Mouse (Mus musculus) olfactory bulb, adult 2 months (tissue): ENCODE results near the gene Mllt3. TPM values are rescaled to one million over a fixed set of nuclear protein-coding genes. Genes with fewer than 3 reads are reported as not detected.

ENCODE experiments used
- H3K27ac ChIP-seq: fragments of 200-500 bp; 2 replicates; pipeline ENCODE4 v1.5.1; 2012; ENCODE audit warnings: low read depth, low read length; ENCODE audit not compliant: insufficient read depth
- H3K4me1 ChIP-seq: fragments of 200-500 bp; 2 replicates; pipeline ENCODE4 v1.6.1; 2012; ENCODE audit warnings: low read length; ENCODE audit not compliant: control insufficient read depth, insufficient read depth
- H3K4me3 ChIP-seq: fragments of 200-500 bp; 2 replicates; pipeline ENCODE4 v1.5.1; 2012; ENCODE audit warnings: mild to moderate bottlenecking, low read depth, low read length, moderate library complexity; ENCODE audit not compliant: insufficient read depth
- CTCF ChIP-seq: fragments of 200-500 bp; IDR thresholded peaks from 2 replicates; pipeline ENCODE4 v1.5.1; 2012; ENCODE audit warnings: low read depth, mild to moderate bottlenecking, low read length, moderate library complexity; ENCODE audit not compliant: insufficient read depth
- POLR2A ChIP-seq: fragments of 200-500 bp; IDR thresholded peaks from 2 replicates; pipeline ENCODE4 v1.6.1; 2012; ENCODE audit warnings: mild to moderate bottlenecking, low read depth, low read length, moderate library complexity; ENCODE audit not compliant: insufficient read depth
- WGBS: fragments of 180-500 bp; shearing (Covaris S2); methylation state at CpG from one replicate; pipeline ENCODE4 v1.1.7; 2018; 5-methylcytosine and 5-hydroxymethylcytosine counted together
- polyA plus RNA-seq: library from polyadenylated mRNA; stranded (reverse); fragments of >200 nt; gene quantifications from 2 replicates; pipeline ENCODE4 v1.2.4, GENCODE M21; 2012; ENCODE audit warnings: low replicate concordance; ENCODE audit not compliant: missing spikeins, insufficient read depth, insufficient read length

Gene Mllt3
- polyA plus RNA-seq, 1 experiment = not detected

- 58% methylated on average over 3 of the region's 3 CpGs for WGBS
- H3K4me3 ChIP-seq = no peak overlapping the region
- TF ChIP-seq POLR2A (no peak), CTCF (no peak)
- H3K27ac ChIP-seq = no peak overlapping the region
- peaks cover 2% of the 10 kb centered on the region; the same call in 1 of the 2 replicates for H3K4me1 ChIP-seq
These were observed 88.8 kb downstream of the Mllt3 start for GRCm38 (mm10) chr4:87944320-87944719.

DNA sequence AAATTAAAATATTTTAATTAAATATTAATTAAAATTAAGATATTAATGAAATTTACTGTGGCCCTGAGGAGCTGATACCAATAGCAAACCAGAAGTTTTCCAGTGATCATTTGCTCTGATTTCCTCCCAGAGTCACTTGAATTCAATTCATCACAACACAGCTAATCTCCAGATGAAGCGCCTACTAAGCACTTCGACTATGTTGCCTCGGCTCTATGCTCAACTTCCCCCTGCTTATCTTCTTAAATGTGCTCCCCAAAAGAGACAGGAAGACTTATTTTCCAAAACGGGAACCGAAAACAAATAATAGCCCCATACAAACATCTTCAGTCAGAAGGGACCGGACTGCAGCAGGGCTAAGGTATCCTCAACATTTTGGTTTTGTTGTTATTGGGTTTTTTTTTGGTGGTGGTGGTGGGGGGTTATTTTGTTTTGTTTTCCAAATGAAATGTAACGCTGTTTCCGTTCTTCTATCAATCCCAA lies 90.2 kb downstream of the Mllt3 start:
- H3K27ac ChIP-seq = no peak overlapping the region
- H3K4me3 ChIP-seq = no peak overlapping the region
- TF ChIP-seq CTCF = no peak
- TF ChIP-seq POLR2A = no peak
- WGBS = 86% methylated on average over 8 of the region's 8 CpGs
- peaks cover 3% of the 10 kb centered on the region; the same call in 1 of the 2 replicates for H3K4me1 ChIP-seq

- H3K4me3 ChIP-seq = no peak overlapping the region
- 96% methylated on average over 7 of the region's 7 CpGs for WGBS
- TF ChIP-seq CTCF = no peak
- no peak for TF ChIP-seq POLR2A
- H3K27ac ChIP-seq = no peak overlapping the region
- peaks cover 6% of the 10 kb centered on the region; the same call in 1 of the 2 replicates for H3K4me1 ChIP-seq
These were observed 93.5 kb downstream of the Mllt3 start for GRCm38 (mm10) chr4:87939474-87940154.

GRCm38 (mm10) chr4:87936326-87936725 lies 96.8 kb downstream of the Mllt3 start:
- H3K27ac ChIP-seq = no peak overlapping the region
- H3K4me1 ChIP-seq = peaks cover 6% of the 10 kb centered on the region; the same call in 1 of the 2 replicates
- no peak overlapping the region for H3K4me3 ChIP-seq
- no peak for TF ChIP-seq CTCF
- no peak for TF ChIP-seq POLR2A
- WGBS = 46% methylated on average over 2 of the region's 2 CpGs

GRCm38 (mm10) chr4:87933701-87934337 lies 99.3 kb downstream of the Mllt3 start:
- WGBS = 56% methylated on average over 4 of the region's 4 CpGs
- TF ChIP-seq CTCF (no peak), POLR2A (no peak)
- H3K4me3 ChIP-seq = no peak overlapping the region
- H3K27ac ChIP-seq = no peak overlapping the region
- peaks cover 4% of the 10 kb centered on the region; the same call in 1 of the 2 replicates for H3K4me1 ChIP-seq

DNA sequence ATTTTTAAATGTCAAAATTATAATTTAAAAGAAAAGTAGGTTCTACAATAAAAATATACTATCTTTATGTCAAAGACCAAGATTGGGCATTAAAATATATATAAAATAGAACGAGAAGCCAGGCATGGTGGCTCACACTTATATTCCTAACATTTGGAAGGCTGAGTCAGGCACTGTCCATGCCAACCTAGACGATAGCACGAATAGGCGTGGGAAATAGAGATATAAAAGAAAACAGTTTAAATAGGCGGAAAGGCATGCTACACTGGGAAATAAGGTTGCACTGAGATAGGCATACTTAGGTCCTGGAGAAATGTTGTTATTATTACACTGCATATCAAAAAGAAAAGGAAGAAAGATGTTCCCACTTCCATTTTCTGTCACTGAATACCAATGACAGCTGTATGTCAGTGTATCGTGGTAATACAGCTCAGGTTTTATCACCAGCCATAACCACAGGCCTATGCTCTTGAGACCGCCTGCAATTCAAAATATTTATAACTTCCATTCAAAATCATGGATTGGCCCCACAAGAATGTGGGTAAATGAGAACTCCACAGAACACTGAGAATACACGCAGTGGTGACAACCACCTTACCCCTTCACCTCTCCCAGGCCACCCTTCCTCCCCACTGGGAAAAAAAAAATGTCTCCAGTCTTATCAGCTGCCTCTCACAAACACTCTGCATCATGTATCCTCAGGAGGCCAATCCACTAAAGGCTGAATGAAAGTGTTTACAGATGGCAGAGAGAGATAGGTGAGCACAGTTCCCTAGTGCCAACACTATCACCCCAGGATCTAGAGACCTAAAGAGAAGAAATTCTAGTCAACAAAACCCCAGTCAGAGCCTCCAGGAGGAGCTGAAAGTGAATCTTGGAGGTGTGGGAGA lies 102.6 kb downstream of the Mllt3 start:
- 91% methylated on average over 8 of the region's 8 CpGs for WGBS
- Histone ChIP-seq H3K27ac (no peak overlapping the region), H3K4me1 (peaks cover 4% of the 10 kb centered on the region; the same call in 1 of the 2 replicates), H3K4me3 (no peak overlapping the region)
- TF ChIP-seq CTCF = no peak
- no peak for TF ChIP-seq POLR2A

DNA sequence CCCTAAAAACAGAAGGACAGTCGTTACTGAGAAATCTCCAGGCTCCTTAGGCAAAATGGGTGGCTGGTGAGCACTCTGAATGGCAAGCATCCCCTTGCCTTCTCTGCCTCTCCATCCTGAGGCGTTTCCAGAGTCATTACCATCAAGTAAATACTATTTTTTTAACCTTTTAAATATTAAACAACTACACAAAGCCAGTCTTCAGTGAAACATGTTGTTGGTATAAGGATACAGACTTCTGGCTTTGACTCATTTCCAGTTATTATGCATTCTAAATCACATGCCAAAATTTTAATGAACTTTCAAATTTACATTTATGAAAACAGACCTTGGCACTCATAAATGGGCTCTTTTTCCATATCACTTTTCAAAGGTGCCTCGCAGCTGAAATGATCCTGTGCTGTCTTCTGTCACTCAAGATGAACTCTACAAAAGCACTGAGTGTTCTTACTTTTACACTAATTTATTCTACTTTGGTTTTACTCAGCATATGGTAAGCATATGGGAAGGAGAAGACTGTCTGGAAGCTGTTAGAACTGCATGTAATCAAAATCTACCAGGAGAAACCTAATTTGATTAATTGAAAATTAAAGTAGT lies 104.5 kb downstream of the Mllt3 start:
- TF ChIP-seq CTCF = no peak
- Histone ChIP-seq H3K27ac (no peak overlapping the region), H3K4me3 (no peak overlapping the region), H3K4me1 (no peaks in the 10 kb centered on the region)
- WGBS = 46% methylated on average over 3 of the region's 3 CpGs

DNA sequence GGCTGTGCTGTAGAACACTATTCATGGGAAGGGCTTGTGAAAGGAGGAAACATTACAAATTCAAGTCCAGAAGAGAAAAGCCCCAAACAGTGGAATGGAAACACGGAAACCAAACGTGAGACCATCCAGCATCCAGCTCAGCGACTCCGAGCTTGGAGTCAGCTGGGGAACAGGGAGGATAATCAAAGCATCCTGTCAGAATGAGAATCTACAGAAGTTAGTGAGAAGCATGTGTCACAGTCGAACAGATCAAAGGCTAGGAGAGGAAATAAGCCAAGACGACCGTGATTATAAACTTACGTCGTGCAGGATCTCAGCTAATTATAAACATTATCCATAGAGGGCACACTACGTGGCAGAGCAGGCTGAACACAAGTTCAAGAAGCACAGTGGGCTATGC lies 105.8 kb downstream of the Mllt3 start:
- no peak for TF ChIP-seq POLR2A
- TF ChIP-seq CTCF = no peak
- peaks cover 4% of the 10 kb centered on the region; the same call in 1 of the 2 replicates for H3K4me1 ChIP-seq
- H3K27ac ChIP-seq = no peak overlapping the region
- WGBS = 55% methylated on average over 10 of the region's 10 CpGs
- H3K4me3 ChIP-seq = no peak overlapping the region

- TF ChIP-seq CTCF = no peak
- no peak for TF ChIP-seq POLR2A
- no peak overlapping the region for H3K4me3 ChIP-seq
- WGBS = 82% methylated on average over 8 of the region's 8 CpGs
These were observed 112.5 kb downstream of the Mllt3 start for GRCm38 (mm10) chr4:87920664-87921063.

More at GRCm38 (mm10) chr4:87920664-87921063, 112.5 kb downstream of the Mllt3 start:
- Histone ChIP-seq H3K4me1 (peaks cover 12% of the 10 kb centered on the region), H3K27ac (no peak overlapping the region)
